Mouse (Mus musculus): ENCODE data around the gene Magi1.

Gene Magi1

GRCm38 (mm10) chr6:93819282-93819681 is 464.4 kb downstream of the Magi1 start:
- DNase-seq (ENCODE audit: low read depth), result no peak

DNA sequence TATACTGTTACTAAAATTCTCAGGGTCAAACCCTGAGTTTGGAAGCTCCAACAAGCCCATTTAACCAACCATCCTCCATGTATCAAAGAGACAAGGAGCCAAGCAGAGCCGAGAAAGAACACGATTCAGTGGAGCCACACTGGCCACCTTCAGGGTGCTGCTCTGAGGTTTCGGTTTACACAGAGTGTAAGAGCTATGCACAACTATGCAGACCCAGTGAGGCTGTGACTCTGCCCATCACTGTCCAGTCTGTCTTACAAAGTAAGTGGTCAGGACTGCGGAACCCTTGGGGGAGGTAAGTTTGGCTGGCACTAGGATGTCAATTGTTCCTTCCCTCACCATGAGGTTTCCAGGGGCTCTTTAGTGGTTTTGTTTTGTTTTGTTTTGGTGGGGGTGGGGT is 465.2 kb downstream of the Magi1 start:
- DNase-seq (ENCODE audit: low read depth), result no peak

DNA sequence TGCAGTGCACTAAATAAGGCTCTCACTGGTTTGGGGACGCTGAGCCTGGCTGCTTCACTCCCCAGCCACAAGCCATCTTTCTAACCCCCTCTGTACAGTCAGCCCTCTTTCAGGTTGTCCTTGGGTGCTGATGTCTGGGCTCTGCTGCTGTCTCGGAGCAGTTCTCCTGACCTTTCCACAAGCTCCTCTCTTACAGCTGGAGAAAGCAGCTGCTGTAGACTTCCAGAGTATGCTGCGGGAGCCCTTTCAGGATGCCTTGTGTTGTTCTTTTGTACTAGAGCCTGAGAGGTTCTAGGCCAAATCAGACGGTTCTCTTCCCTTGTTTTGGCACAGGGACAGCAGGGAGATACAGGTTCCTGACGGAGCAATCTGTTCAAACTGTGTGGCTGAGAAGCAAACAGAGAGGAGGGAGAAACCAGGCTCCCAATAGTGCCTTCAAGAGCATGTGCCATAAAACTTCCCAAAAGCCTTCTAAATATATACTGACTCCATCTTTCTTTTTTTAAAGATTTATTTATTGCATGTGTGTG is 478.2 kb downstream of the Magi1 start:
- DNase-seq (ENCODE audit: low read depth), result no peak

- DNase-seq (ENCODE audit: low read depth), result no peak
Observed at GRCm38 (mm10) chr6:93802390-93802789, 481.3 kb downstream of the Magi1 start.

DNA sequence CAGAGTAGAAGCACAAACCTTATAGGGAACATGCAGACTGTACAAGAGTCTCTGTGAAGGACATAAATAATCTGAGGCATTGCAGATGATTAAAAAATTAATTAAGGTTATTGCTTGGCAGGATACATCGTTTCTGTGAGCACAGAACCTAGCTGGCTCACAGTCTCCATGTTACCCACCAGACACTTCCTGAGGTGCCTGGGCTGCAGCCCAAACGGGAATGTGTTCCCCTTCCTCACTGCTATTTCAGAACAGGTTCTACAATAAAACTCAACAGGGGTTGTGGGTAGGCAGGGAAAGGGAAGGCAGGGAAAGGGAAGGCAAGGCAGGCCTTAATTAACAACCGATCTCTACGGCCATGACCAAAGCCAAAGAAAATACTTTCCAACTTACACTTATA is 483.3 kb downstream of the Magi1 start:
- DNase-seq (ENCODE audit: low read depth), result no peak

GRCm38 (mm10) chr6:93792309-93793215 is 491.2 kb downstream of the Magi1 start:
- no peak for DNase-seq (ENCODE audit: low read depth)

DNA sequence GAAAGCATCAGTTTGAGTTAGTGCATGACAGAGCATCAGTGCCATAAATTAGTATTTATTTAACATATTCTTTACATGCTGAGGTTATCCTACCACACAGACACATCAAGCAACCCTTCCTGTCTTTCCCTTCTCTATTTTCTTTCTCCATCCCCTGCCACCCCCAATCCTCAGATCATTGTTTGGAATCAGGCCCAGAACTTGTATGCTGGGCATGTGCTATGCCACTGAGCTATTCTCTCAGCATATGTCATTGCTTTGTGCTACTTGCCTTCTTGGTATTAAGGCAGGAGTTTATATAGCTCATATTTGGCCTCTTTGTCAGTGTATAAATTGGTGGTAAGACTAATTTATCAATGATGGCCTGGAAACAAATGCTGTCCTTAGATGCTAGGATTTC is 494.0 kb downstream of the Magi1 start:
- no peak for DNase-seq (ENCODE audit: low read depth)

- DNase-seq (ENCODE audit: low read depth), result no peak
Observed at GRCm38 (mm10) chr6:93787042-93787441, 496.7 kb downstream of the Magi1 start.

- DNase-seq (ENCODE audit: low read depth), result no peak
Observed at GRCm38 (mm10) chr6:93786220-93786619, 497.5 kb downstream of the Magi1 start.

DNA sequence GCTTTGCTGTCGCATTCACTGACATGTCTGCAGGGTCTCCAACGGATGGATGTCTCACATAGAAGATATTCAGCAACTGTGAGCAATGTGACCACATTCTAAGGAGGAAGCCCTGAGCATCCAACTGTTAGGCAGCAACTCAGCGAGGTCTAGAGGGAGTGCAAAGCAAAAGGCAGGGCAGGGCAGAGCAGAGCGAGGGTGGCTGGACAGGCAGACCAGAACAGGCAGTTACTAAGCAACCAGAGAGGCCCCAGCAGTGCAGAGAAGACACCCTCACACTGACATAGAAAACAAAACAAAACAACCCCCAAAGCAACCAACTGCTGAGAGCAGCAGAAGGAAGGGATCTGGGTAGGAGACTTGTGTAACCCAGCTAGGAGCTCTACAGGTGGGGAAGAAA is 512.6 kb downstream of the Magi1 start:
- DNase-seq (ENCODE audit: low read depth), result no peak

DNA sequence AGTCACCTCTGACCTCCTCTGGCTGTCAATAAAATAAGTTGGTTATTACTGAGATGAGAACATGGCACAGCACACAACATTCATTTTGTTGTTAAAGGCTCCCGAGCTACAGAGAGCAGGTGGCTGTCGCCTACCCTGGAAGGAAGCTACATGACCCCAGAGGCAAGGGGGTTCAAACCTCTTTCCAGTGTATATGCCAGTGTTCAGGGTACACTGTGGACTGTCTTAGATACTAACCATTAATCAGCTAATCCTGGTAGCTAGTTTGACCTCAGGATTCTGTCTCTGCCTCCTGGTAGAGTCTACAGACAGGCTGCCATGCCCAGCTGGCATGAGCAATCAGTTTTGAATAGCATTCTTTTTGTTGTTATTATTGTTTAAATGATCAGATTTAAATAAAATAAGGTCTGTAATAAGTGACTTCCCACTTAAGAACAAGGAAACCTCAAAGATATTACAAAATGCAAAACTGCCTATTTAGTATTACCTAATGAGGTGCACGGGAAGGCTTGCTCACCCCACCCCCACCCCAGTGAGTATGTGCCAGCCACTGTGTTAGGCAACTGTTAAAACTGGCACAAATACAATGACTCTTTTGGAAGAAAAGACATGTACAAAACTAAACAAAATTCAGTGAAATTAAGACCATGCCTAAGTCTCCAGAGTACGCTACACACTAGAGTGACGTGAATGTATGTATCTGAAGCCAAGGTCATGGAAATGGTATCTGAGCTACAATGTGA is 513.3 kb downstream of the Magi1 start:
- DNase-seq (ENCODE audit: low read depth), result no peak

DNA sequence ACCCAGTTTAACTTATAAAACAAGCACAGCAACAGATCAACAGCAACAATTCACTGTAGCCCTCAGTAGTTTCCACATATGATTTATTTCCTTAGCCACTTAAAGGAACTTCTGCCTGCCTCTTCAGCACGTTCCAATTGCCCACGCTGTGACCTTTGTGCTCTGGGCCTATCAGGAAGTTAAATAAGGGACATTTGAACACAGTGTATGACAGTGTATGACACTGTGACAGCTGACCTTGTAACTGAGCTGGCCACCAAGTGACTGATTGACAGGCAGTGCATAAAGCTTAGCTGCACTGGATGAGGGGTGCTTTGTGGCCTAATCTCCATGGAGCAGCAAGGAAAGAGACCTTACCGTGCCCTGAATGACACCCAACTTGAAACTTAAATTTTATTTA is 525.6 kb downstream of the Magi1 start:
- DNase-seq (ENCODE audit: low read depth), result no peak

- DNase-seq (ENCODE audit: low read depth), result no peak
Observed at GRCm38 (mm10) chr6:93757353-93758087, 526.2 kb downstream of the Magi1 start.

GRCm38 (mm10) chr6:93743145-93743544 is 540.6 kb downstream of the Magi1 start:
- no peak for DNase-seq (ENCODE audit: low read depth)

DNA sequence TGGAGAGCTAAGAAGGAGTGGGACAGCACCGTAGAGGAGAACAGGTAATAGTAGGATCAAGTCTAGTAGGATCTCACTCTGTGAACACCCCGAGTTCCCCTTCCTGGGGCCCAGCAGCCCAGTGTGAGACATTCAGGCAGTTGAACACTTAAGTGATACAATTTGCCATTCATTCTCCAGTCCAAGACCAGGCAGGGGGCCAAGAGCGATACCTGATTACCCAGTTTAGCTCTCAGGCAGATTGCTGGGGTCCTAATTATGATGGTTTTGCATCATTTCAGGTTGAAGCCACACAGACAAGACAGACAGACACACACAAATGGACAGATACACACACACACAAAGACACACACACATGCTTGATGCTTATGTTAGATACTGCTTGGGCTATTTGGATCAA is 543.9 kb downstream of the Magi1 start:
- no peak for DNase-seq (ENCODE audit: low read depth)

- no peak for DNase-seq (ENCODE audit: low read depth)
Observed at GRCm38 (mm10) chr6:93737083-93737482, 546.6 kb downstream of the Magi1 start.

GRCm38 (mm10) chr6:93736071-93736470 is 547.6 kb downstream of the Magi1 start:
- no peak for DNase-seq (ENCODE audit: low read depth)

GRCm38 (mm10) chr6:93733800-93734199 is 549.9 kb downstream of the Magi1 start:
- DNase-seq (ENCODE audit: low read depth), result no peak

DNA sequence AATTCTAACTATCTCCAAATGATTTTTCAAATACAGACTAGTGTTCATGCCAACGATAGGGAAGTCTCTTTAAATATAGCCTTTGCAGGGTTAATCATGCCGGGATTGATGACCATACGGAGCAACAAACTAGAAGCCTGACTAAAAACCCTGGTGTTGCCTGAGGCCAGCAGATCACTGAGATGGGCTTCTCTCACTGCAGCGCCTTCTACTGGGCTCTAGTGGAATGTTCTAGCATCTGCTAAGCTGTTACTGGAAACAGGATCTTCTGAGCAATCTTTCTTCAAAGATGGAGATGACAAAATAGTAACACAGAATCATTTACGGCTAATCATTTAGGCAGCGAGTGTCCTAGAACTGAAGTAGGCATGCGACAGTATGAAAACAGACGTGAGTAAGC is 554.0 kb downstream of the Magi1 start:
- DNase-seq (ENCODE audit: low read depth), result no peak

- no peak for DNase-seq (ENCODE audit: low read depth)
Observed at GRCm38 (mm10) chr6:93728791-93729190, 554.9 kb downstream of the Magi1 start.

GRCm38 (mm10) chr6:93727630-93728178 is 556.0 kb downstream of the Magi1 start:
- no peak for DNase-seq (ENCODE audit: low read depth)

DNA sequence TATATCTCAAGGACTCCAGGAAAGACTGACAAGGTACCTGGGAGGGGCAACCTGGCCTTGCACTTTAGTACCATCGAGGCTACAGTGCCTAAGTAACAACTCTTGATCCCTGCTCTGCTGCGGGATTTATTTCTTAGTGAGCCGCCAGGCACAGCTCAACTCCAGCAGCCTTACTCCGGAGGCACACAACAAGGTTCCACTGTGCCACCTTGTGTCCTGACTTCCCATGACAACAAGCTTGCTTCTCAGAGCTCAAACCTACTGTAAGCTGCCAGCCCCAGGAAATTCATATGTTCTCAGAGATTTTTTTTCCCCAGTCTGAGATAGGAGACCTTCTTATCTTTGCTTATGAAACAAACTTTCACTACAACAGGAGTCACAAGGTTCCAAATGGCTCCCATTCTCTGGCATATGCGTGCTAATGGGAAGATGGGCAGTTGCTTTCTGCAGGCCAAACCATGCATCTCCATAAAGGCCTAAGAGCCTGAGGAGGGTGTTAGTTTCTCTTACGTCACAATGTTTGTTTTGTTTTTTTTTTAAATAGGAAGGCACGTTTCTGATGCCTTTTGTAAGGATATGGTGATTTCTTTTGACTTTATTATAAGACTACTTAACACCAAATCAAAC is 556.8 kb downstream of the Magi1 start:
- DNase-seq (ENCODE audit: low read depth), result no peak
